Mouse (Mus musculus): ENCODE data around the gene Olfr671. TPM values are rescaled to one million over a fixed set of nuclear protein-coding genes. Genes with fewer than 3 reads are reported as not detected.

Gene Olfr671
- total RNA-seq (2023) = not detected

DNA sequence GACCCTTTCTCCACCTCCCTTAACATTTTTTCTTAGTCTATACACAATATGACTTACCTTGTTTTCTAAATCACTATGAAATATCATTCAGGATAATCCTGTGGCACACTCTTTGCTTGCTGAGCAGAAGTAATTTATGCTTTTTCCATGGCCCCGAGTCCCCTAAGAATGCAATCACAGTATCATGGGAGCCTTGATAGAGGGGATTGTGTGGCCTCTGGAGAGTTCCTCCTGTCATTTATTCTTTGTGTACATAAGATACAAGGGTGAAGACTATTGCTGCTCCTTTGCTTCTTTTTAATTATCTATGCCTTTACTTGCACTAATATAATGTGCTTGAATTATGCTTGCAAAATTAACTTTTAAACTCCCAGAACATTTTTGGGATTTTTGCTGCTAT, at the start of gene Olfr671:
Gene Olfr671 (minus strand): TSS at position 101 of the 400 bp plus-strand sequence.

DNA sequence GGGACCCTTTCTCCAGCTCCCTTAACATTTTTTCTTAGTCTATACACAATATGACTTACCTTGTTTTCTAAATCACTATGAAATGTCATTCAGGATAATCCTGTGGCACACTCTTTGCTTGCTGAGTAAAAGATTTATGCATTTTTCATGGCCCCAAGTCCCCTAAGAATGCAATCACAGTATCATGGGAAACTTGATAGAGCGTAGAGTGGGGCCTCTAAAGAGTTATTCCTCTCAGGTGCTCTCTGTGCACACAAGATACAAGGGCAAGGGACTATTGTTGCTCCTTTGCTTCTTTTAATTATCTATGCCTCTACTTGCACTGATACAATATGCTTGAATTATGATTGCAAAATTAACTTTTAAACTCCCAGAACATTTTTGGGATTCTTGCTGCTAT, 49.4 kb upstream of the Olfr671 start, which contains the start of gene Olfr675:
Gene Olfr675 (minus strand): TSS at position 101 of the 400 bp plus-strand sequence.

DNA sequence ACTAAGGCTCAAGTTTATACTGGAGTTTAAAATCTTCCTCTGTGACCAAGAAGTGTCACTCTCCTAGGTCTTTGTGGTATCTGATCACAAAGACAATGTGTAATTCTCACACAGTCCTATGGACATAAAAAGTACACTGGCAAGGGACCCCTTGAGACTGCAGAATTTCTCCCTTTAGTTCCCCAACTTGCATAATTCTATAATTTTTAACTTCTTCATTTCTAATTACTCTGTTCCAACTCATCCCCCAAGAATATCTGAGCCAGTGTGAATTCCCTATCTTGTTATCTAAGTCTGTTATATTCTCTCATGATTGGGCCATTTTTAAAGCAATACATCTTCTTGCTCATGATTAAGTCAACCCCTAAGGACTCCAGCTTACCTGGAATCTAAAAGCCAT, 23.0 kb upstream of the Olfr671 start, which contains the start of gene Olfr672:
Gene Olfr672 (minus strand): TSS at position 101 of the 400 bp plus-strand sequence.

DNA sequence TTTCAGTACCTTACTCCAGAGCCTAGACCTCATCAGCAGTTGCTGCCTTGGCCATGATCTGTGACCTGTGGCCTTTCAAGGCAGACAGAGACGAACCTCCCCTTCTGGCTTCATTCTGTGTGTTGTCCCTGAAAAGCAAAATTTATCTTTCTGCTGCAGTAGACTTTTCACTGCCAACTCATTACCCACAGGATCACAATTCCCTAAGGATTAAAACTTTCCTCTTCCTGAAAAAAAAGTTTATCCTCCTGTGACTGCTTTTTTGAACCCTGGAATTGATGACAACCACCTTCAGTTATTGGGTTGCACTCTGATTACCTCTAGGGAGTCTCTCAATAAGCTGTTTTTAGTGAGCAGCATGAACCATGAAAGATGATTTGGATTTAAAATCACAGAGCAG, 16.4 kb downstream of the Olfr671 start, which contains the start of gene Olfr670:
Gene Olfr670 (minus strand): TSS at position 101 of the 400 bp plus-strand sequence.

DNA sequence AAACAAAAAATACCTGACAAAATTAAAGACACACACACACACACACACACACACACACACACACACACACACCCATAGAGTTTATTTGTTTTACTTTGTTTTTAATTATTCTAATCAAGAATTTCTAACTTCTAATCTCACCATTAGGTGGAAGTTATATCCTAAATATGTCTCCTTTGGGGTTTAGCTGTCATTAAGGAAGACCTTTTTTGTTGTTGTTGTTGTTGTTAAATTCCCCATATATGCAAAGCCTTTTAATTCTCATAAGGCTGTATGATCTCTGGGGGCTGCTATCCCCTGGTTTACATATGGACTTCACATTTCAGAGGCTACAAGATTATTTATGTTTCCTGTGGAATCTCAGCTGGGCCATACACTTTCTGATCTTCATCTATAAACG, 45.0 kb downstream of the Olfr671 start, which contains the start of gene Olfr669:
Gene Olfr669 (plus strand): TSS at position 301 of the 400 bp plus-strand sequence.

DNA sequence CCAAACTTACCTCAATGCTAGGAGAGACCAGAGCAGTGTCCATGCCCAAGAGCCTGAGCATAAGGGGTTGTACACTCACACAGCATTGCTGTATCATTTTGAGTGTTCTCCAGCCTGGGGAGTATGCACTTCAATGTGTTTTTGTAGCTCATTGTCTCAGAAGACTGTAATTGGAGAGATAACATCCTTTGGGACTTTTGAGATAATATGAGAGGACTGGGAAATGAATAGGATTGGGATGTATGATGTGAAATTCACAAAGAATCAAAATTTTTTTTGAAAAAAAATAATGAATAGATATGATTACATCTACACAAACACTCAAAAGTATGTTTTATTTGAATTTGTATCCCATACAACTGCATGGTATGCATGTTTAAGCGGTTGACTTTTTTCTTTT, 51.0 kb downstream of the Olfr671 start, which contains the start of gene Olfr668:
Gene Olfr668 (minus strand): TSS at position 101 of the 400 bp plus-strand sequence.

Other genes with a start within 250 kb of the Olfr671 start
- gene Usp17le, start 201.7 kb downstream of the Olfr671 start, total RNA-seq (2023) = not detected
- gene Usp17lb, start 136.5 kb downstream of the Olfr671 start, total RNA-seq (2023) = not detected
- gene Usp17la, start 122.1 kb downstream of the Olfr671 start, total RNA-seq (2023) = under 1 TPM in 1 of 2 experiments, not detected in 1; 0.13 TPM
- not detected for gene Olfr665, start 101.1 kb downstream of the Olfr671 start, total RNA-seq (2023)
- not detected for gene Olfr666, start 83.2 kb downstream of the Olfr671 start, total RNA-seq (2023)
- gene Olfr667, start 57.6 kb downstream of the Olfr671 start, total RNA-seq (2023) = not detected
- gene Olfr668, start 51.1 kb downstream of the Olfr671 start, total RNA-seq (2023) = not detected
- not detected for gene Olfr669, start 44.9 kb downstream of the Olfr671 start, total RNA-seq (2023)
- gene Olfr670, start 16.5 kb downstream of the Olfr671 start, total RNA-seq (2023) = not detected
- gene Olfr672, start 22.9 kb upstream of the Olfr671 start, total RNA-seq (2023) = not detected
- not detected for gene Olfr675, start 49.3 kb upstream of the Olfr671 start, total RNA-seq (2023)
- gene Olfr676, start 53.6 kb upstream of the Olfr671 start, total RNA-seq (2023) = not detected
- not detected for gene Olfr677, start 72.2 kb upstream of the Olfr671 start, total RNA-seq (2023)
- gene Olfr678, start 85.3 kb upstream of the Olfr671 start, total RNA-seq (2023) = not detected
- gene Olfr679, start 102.1 kb upstream of the Olfr671 start, total RNA-seq (2023) = not detected
- gene Olfr680-ps1, start 113.7 kb upstream of the Olfr671 start, total RNA-seq (2023) = not detected
- not detected for gene Olfr681, start 137.7 kb upstream of the Olfr671 start, total RNA-seq (2023)
- not detected for gene Olfr683, start 167.9 kb upstream of the Olfr671 start, total RNA-seq (2023)
- gene Olfr684, start 184.5 kb upstream of the Olfr671 start, total RNA-seq (2023) = not detected
- not detected for gene Olfr685, start 206.9 kb upstream of the Olfr671 start, total RNA-seq (2023)
- not detected for gene Olfr686, start 228.4 kb upstream of the Olfr671 start, total RNA-seq (2023)

Measured in neutrophil, adult 83 days (primary cell).